Mouse (Mus musculus): Measurements from ENCODE around the gene Yif1b.
A peak's percentile ranks its signal among the peaks of the same experiment; 100 is the strongest.

Yif1b gene

DNA sequence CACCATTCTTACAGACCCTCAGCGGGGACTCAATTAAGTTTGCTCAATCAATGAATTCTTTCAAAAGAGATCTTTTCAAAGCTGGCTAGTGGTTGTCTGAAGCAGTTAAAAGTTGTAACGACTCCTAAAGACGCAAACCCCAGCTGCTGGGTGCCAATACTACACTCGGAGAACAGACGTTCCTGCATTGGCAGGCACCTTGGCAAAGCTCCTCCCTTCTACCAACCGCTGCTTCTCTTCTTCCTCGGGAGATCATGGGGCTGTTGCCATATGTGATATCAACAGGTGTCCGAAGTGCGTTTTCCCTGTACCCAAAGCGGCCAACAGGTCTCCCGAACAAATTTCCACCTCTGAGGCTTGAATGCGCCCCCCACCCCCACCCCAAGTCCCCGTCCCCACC, 42.7 kb downstream of the Yif1b start:
- no peak for DNase-seq (ENCODE audit: low spot score in 2 of 2)

DNA sequence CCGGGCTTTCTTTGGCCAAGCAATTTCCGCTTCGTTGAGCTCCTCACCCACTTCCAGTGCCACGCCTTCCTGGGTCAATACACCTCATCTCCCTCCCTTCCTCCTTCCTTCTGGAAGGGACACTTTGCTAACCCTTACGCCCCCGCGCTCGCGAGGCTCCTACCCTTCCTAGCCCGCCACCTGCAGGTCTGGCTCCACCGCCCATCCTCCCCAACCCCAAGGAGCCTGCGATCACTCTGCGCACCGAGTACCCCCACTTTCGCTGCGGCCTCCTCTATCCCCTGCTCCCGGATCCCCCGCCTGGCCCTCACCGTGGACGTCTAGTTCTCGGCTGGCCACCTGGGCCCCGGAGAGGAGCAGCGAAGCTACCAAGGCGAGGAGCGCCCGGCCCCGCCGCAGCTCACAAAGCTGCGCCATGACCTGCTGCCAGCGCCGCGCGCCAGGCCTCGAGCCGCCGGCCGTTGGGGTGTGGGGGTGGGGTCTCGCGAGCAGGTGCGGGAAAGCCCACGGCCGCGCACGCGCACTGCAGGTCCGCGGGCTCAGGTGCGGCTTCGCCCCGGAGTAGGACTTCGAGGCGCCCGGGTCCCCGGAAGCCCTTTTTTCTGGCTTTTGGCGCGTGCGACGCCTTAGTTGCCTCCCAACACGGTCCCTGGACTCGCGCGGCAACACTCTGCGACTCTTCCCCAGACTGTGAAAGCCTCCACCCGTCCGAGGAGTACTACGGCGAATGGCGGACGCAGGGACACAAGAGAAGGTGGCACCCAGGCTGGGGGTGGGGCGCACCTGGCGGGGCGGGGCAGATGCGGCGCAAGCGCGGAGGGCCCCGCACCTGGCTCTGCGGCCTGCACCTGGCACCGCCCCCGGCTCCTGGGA, 43.3 kb downstream of the Yif1b start, which contains the start of gene Spint2:
Gene Spint2, minus strand, starts transcription at position 712 of the 873 bp plus-strand sequence.
- peak; percentile 85 to 94 for DNase-seq (ENCODE audit: low spot score in 2 of 2)

DNA sequence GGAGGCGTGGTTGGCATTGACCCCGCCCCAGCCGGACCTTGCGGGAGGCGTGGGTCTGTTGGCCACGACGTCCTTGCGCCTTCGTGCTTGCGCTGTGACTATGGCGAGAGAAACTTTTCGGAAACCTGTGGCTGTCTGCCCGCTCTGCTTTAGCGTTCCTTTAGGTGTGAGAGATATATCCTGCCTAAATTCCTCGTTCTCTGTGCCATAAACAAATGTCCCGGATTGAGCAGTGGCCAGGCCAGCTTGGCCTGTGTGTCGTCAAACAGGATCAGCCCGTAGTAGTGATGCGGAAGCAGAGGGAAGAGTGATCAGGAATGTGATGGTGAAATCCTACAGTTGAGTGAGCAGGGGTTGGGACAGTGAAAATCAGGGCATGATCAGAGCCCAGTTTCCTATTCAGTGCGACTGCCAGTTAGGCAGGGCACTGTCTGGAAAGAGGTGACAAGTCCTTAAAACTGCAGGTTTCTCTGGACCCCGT, 44.0 kb downstream of the Yif1b start:
- no peak for DNase-seq (ENCODE audit: low spot score in 2 of 2)

DNA sequence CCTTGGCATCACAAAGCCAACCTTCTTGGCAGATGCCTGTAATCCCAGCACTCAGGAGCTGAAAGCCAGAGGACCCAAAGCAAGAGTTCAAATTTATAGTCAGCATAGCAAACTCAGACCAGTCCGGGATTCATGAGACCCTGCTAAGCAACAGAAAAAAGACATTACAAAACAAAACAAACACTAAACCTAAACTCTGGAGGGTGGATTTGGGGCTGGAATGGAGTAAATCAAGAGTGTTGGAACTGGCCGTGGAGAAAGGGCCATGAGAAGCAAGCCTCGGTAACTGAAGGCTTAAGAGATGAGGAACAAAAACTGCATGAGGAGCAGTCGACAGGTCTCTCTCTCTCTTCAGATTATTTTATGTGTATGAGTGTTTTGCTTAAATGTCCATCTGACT, 45.7 kb downstream of the Yif1b start:
- DNase-seq (ENCODE audit: low spot score in 2 of 2) = no peak

DNA sequence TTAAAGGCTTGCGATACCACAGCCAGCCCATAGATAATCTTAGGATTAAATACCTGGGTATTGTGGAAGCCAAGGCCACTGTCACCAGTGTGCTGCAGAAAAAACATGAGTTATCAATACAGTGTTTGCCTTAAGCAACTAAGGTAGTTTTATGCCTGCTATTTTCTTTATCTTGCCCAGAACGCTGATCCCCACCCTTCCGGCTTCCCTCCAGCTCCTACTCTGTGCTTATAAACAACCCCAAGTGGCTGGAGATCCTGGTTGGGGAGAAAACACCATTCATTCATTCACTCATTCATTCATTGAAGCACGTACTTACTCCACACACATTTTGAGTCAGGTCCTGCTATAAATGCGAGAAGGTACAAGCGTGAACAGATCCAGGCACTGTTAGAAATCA, 46.4 kb downstream of the Yif1b start:
- no peak for DNase-seq (ENCODE audit: low spot score in 2 of 2)

DNA sequence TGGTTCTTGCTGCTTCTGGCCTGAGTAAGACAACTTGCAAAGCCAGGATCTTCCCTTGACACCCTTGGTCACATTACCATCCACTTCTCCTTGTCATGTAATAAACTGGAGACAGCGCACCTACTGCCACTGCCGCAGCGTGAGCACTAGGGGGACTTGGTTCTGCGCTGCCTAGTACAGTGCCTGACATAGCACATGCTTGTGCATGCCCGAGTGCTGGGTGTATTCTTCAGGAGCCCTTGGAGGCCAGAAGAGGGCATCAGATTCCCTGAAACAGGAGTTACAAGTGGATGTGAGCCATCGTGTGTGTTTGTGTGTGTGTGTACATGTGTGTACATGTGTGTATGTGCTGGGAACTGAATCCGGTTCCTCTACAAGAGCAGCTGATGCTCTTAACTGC, 49.4 kb downstream of the Yif1b start:
- DNase-seq (ENCODE audit: low spot score in 2 of 2) = no peak

DNA sequence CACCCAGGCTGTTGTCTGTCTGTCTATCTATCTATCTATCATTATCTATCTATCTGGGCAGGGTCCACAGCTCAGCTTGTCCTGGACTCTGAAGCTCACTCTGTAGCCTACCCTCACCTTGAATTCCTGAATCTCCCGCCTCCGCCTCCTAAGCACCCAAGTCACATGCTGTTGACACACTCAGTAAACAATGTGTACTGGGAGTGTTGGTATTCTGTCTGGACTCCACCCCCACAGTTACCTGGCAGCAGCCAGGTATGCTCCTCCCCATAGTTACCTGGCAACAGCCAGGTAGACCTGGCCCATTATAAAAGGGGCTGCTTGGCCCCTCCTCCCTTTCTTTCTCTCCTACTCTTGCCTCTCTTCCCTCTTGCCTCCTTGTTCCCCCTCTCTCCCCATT, 50.0 kb downstream of the Yif1b start:
- DNase-seq (ENCODE audit: low spot score in 2 of 2) = no peak

DNA sequence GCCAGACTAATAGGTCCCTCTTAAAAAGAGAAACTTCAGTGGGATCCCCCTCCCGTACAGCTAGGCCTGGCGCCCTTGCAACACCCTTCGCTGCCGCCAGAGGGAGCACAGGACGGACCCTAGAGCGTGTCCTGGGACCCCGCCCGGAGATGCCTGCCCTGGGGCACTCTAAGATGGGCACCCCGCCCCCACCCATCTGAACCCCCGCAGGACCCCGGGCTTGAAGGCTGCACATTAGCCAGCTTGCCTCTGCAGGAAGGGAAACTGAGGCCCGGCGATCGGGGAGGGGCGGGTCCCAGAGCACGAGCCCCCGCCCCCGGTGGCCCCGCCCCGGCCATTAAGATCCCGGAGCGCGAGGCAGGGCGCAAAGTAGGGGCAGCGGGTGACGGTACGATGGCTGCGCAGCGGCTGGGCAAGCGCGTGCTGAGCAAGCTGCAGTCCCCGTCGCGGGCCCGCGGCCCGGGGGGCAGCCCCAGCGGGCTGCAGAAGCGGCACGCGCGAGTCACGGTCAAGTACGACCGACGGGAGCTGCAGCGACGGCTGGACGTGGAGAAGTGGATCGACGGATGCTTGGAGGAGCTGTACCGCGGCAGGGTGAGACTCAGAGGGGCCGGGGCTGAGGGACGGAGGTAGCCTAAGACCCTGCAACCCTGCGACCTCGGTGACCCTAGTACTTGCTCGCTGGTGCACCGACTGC, 51.0 kb downstream of the Yif1b start, which contains the start of gene Ppp1r14a:
Gene Ppp1r14a, plus strand, starts transcription at position 367 of the 697 bp plus-strand sequence.
- peak in 1 of 2 experiments; percentile 67 for DNase-seq (ENCODE audit: low spot score in 2 of 2)

DNA sequence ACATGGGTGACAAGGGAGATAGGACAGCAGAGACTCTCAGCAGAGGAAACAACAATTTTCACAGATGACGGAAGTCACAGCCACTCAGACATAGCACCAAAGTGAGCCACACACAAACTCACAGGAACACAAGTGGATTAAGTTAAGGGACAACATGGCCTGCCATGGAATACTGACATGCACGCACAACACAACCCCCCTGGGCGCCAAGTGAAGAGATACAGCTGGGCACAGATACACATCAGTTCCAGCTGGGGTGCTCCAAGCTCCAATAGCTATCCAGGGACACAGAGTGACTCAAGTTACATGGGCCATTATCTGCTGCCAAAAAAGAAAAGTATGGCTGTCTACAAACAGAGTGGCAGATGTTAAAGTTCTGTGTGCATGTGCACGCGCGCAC, 51.7 kb downstream of the Yif1b start:
- no peak for DNase-seq (ENCODE audit: low spot score in 2 of 2)

DNA sequence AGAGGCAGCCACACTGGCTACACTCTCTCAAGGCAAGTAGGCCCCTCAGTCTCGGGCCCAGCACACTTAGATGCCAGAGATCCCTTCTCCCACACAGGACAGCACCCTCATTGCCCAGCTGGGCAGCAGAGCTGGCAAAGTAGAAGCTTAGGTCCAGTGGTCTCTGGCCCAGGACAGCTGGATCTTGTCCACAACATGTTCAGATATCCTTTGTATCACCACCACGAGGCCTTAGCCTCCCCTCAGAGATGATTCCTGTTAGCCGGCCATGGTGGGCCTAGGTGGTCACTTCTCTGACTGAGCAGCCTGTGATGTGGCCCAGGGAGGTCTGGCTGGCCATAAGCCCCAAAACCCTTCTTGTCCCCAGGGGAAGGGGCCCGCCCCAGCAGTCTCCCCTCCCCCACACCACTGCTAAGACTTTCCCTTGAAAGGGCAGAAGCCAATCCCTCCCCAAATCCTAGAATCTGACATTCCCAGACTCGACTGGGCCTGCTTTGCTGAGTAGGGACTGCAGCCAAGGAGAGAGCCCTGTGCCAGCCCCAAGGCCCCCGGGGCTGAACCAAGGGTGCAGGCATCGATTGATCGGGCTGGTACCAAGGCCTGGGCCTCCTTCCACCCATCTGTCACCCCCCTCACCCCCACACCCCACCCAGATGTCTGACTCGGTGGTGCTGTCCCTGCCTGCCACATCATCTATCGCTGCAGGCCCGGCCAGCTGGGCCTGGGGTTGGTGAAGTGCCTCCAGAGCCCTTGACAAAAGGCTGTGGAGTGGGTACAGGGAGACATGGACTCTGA, 52.8 kb downstream of the Yif1b start:
- DNase-seq (ENCODE audit: low spot score in 2 of 2) = no peak

DNA sequence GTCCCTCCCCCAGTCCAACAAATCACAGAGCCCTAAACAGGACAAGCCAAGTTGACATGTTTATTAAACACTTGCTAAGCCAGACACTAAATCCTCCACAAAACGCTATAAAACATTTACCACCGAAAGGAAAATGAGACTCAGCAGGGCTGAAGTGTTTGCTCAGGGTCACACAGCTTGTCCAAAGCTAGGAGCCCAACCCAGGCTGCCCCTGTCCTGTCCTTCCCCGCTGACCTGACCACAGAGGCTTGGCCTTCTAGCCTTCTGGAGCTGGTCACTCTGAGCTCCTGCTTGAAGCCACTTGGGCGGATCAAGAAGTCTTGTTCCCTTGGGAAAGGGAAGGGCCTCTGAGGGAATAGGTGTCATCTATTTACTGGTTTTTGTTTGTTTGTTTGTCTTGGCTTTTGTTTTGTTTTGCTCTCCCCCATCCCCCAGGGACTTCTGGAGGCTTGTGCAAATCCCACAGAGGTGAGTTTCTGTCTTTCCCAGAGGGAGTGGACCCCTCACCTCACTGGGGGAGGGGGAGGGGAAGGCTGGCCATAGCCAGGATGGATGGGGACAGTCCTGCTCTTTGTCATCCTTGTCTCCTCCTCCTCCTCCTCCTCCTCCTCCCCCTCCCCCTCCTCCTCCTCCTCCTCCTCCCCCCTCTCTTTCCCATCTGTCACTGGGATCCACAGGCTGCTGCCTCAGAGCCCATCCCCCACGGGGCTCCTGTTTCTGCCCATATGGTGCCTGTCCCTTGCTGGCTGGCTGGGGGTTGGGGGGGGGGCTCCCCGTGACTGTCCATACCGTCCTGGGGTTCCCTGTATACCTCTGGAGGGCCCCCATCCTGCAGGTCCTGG, 53.7 kb downstream of the Yif1b start:
- DNase-seq (ENCODE audit: low spot score in 2 of 2) = no peak

DNA sequence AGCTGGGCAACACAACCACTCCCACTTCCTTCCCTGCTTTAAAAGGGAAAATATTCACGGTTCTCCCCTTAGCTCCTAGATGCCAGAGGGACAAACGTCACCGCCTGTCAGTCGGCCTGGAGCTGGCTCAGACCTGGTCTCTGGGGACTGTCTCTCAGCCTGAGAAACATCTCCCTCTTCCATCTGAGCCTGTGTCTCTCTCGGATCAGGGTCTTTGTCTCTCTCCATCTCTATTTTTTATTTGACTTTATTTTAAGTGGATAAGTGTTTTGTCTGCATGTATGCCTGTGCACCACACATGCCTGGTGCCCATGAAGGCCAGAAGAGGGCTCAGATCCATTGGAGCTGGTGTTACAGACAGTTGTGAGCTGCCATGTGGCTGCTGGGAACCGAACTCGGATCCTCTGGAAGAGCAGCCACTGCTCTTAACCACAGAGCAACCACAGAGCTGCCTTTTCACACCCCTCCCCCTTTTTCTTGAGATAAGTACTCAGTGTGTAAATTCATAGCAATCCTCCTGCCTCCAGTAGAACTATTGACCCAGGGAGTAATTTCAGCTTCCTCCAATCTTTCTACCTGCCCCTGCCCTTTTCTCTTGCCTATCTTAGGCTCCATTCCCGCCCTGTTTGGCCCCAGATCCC, 54.4 kb downstream of the Yif1b start:
- DNase-seq (ENCODE audit: low spot score in 2 of 2) = no peak

DNA sequence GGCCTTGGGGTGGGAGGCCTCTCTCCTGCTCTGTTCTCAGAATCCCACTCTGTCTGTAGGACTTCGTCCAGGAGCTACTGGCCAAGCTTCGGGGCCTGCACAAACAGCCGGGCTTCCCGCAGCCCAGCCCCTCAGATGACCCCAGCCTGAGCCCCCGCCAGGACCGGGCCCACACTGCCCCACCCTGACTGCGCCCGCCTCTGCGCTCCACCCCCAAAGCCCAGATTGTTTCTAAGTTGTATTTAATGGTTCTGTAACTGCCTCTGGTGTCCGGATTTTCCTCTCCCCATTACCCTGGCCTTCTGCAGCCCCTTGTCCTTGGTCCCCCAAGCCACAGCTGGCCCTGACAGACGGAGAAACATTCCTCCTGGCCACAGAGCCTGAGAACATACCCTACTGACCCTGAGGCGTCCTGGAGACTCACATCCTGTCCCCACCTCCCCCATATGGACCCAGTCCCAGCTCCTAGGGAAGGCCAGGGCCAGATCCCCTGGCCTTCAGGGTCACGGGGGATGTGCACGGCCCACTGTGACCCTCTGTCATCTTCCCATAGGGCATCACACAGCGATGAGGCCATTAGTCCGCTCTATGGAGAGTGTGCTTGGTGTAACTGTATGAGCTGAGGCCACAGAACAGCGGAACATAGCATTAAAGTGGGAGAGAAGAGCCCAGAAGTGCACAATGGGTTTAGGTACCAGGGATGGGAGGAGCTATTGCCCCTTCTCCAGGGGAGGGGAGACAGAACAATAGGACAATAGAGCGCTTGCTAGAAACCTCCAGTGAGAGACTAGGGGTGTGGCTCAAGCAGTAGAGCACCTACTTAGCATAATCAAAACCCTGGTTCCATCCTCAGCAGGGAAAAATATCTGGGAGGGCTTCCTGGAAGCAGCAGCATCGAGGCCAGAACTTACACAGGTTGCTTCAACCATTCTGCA, 55.3 kb downstream of the Yif1b start:
- no peak for DNase-seq (ENCODE audit: low spot score in 2 of 2)

DNA sequence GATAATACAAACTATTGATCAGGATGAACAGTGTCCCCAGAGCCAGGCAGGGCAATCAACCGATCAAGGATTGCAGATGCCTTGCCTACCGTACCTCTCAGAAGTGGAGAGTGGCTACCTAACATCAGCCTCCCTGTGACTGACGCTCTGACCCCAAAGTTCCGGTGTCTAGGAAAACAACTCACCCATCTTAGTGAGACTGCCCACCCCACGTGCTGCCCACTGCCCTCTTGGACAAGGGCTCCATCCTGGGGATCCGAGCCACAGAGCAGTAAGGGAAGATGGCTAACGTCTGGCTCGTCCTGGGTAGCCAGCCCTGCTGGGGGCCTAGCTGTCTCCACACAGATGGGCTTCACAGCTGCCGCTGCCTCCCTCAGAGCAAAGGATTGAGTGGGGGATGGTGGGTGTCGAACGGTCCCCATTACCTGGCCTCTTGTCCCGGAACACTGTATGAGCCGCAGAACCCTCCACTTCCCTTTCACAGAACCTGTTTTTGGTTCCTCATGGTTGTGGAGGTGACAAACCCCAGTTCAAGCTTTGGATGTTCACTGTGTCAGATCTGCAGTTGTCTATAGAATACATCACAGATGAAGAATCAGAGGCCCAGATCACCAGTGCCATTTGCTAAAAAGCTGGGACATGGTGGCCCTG, 56.1 kb downstream of the Yif1b start:
- no peak for DNase-seq (ENCODE audit: low spot score in 2 of 2)

DNA sequence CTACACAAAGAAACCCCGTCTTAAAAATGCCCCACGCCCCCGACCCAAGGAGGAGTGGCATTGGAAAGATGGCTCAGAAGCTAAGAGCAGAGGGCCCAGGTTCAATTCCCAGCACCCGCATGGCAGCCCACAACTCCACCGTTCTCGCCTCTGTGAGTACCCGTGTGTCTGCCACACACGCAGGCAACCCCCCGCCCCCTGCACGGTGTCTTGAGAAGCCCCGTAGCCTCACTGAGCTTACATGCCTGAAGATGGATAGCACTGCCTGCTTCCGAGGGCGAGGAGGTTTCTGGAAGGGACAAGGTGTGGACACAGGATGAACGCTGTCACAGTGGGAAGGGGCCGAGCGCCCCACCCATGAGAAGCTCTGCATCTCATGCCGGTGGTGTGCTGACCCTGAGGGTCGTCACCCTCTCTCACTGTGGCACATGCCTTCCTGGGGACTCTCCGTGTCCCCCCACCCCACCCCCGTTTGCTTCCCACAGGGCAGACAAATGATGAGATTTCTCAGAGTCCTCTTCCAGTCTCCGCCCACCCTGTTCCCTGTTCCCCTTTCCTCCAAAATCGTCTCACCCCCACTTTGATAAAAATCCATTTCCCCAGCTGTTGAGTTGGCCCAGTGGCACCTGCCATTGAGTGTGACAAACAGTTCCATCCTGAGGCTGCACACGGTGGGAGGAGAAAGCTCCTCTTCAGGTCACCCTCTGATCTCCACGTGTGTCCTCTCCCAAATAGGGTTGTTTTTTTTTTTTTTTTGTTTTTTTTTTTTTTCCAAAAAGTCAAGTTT, 57.9 kb downstream of the Yif1b start:
- no peak for DNase-seq (ENCODE audit: low spot score in 2 of 2)

DNA sequence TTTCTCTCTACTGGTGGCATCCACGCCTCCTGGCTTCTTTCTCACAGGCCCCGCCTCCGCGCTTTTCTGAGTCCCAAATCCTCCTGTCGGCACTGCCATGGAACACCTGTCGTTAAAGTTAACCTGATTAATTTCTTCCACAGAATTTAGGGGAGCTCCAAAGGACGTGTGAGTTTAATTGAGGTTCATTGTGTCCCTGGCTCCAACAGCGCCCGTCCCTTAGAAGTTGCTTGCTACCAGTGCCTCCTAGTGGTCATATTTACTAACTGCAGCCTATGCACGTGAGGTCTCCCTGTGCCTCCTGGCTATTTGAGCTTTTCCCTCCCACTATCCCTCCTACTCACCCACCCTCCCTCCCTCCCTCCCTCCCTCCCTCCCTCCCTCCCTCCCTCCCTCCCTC, 58.9 kb downstream of the Yif1b start:
- DNase-seq (ENCODE audit: low spot score in 2 of 2) = no peak
